Mouse (Mus musculus): Measurements from ENCODE around the gene Arhgef11. TPM values are rescaled to one million over a fixed set of nuclear protein-coding genes. Genes with fewer than 3 reads are reported as not detected.
A peak's percentile ranks its signal among the peaks of the same experiment; 100 is the strongest.

Gene Arhgef11
- total RNA-seq, 2 experiments from 2014 or later: 22.6 to 22.8 TPM

GRCm38 (mm10) chr3:87763202-87763601 is 145.8 kb downstream of the Arhgef11 start:
- no peak for DNase-seq

GRCm38 (mm10) chr3:87763683-87764289 is 146.4 kb downstream of the Arhgef11 start:
- peak; percentile 90 for DNase-seq

- DNase-seq: peak; percentile 53
These were observed 147.1 kb downstream of the Arhgef11 start for GRCm38 (mm10) chr3:87764506-87764905.

DNA sequence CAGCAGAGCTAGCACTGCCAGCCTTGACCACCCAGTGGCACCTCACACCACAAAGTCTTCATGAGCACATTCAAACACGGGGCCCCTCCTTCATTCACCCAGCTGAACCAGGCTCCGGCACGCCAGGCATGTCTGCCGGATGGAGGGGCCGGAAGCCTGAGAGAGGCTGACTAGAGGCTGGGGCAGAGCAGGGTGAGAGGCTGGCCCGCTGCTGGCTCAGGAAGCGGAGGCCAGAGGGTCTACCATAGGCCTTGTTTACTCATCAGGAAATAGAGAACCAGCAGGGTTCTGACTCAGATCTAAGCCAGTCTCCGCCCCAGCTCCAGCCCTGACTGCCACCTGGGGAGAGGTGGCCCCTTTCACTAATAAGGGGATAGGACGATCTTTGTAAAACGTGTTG is 147.7 kb downstream of the Arhgef11 start:
- peak; percentile 62 for DNase-seq

DNA sequence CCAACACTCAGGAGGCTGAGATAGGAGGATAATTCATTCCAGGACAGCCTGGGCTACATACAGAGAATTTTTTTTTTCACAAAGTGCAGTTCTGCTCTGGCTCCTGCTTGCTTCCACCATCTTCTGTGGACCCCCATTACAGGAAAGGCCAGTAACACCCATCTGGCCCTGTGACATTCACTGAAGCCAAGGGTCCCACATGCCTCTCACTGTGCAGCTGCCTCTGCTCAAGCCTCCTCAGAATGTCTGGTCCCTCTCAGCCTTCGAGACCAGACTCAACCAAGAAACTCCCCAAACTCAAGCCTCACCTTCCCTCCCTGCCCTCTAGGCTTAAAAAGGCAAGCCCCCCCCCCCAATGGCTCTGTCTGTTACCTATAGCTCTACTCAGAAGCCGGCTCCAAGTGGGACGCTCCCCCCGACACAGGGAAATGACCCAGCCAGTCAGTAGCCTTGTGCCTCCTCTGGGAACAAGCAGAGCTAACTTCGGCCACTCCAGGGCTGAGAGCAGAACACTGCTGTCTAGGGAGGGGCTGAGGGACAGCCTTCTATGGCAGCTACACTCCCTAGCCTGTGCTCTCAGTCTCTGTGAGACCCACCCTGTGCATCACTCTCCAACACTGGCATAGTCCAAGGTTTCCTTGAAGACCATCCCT is 148.4 kb downstream of the Arhgef11 start:
- DNase-seq: no peak

- DNase-seq: no peak
These were observed 148.9 kb downstream of the Arhgef11 start for GRCm38 (mm10) chr3:87766284-87766667.

DNA sequence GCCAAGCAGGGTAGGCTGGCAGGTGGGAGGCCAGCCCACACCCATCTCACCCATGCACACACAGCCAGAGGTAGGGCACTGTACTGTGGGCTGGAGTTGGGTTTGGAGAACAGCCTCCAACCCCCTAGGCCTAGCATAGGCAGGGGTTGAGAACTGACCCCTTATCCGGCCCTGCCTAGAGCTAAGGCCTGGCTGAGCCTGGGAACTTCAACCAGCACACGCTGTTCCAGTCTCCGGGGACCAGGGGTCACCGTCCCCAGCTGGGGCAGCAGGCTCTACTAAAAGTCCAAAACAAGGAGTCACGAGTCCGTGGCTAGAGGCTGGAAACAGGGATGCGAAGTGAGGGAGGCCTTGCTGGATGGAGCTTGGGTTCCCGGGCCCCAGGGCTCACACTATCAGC is 150.4 kb downstream of the Arhgef11 start:
- peak; percentile 50 for DNase-seq

DNA sequence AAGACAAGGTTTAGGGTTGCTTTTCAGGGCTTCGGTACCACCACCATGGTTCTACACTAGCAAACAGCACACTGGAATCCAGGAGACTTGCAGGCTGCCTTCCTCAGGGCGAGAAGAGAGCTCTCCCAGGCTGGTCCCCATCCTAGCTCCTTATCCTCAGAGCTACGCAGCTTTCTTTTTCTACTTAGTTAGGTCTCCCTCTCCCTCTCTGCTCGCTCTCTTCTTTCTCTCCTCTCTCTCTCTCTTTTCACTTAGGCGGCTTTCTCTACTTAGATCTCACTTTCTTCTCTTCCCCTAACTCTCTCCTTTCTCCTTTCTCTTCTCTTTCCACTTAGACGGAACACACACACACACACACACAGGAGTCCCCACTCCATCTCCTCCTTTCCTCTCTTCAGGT is 151.1 kb downstream of the Arhgef11 start:
- DNase-seq: no peak

- DNase-seq: peak; percentile 93
These were observed 151.5 kb downstream of the Arhgef11 start for GRCm38 (mm10) chr3:87768844-87769243.

- no peak for DNase-seq
These were observed 152.1 kb downstream of the Arhgef11 start for GRCm38 (mm10) chr3:87769506-87769905.

GRCm38 (mm10) chr3:87770280-87770679 is 152.9 kb downstream of the Arhgef11 start:
- DNase-seq: peak; percentile 64

GRCm38 (mm10) chr3:87771088-87771487 is 153.7 kb downstream of the Arhgef11 start:
- DNase-seq: no peak

DNA sequence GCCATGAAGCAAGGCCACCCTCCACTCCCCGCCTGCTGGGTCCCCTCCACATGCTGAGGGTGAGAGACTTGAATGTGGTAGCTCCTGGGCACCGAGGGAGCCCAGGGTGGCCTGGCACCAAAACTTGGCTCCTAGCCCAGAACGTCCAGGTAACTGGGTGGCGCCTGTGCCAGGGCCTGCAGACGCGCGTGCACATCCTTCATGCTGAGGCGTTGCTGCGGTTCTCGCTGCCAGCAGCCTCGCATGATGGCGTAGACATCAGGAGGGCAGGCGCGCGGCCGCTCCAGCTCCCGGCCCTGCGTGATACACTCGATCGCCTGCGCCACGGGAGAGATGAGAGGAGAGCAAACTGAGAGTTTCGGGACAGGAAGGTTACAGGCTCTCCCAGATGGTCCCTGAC is 160.9 kb downstream of the Arhgef11 start:
- DNase-seq: no peak

DNA sequence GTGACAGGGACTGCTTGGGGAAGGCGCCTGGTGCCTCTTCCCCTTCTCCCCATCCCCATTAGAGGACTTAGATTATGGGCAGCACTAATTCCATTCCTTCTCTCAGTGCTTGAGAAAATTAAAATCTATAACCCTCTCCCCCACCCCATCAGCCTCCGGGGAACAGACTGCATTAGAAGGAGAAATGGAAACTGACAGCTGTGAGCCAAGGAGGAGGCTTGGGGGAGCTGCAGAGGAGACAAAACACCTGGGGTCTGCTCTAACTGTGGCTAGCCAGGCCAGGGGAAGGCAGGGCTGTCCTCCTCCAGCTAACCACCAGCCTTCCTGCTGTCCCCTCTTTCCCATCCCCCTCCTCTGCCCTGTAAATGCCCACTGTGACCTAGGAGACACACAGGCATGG is 161.7 kb downstream of the Arhgef11 start:
- DNase-seq: no peak

DNA sequence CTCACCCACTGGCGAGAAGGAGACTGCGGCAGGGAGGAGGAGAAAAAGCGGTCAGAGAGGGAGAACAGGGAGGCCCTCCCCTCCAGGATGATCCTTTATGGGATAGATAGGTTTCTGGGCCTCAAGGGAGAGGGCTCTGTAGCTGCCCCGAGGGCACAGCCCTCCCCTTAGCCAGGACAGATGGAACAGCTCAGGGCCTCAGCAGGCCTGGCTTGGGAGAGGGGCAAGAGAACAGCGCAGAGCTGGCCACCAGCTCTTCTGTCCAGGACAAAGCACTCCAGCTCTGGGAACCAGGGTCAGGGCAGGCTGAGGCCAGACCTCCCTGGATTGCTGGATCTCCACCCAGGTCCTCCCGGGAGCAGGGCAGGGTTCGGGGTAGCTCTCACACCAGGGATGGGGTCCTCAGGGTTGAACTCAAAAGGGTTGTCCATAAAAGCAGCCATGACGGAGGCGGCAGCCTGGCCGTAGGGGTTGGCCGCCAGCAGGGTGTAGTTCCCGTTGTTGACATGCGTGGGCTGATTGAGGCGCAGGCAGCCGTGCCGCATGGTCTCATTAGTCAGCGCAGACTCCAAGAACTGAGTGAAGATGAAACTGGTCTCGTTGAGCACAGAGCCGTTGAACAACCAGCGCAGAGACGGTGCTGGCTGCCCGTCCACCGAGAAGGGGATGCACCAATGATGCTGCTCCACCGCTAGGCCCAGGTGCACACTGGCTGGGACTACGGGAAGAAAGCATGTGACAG is 166.1 kb downstream of the Arhgef11 start:
- DNase-seq: no peak

DNA sequence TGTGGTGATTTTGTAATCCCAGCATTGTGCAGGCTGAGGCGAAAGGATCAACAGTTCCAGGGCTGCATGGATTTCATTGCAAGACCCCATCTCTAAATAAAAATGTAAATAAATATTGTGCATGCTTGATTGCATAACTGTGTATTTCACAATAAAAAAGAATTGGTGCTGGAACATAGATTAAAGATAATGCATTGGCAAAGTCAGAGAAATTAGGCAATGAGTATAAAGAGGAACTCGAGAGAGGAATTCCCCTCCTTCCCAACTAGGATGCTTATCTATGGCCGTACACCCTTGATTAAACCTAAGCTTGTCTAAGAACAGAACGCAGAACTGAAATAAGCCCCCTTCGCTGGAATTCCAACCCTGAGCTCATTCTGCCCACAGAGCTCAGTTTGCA is 167.8 kb downstream of the Arhgef11 start:
- no peak for DNase-seq

DNA sequence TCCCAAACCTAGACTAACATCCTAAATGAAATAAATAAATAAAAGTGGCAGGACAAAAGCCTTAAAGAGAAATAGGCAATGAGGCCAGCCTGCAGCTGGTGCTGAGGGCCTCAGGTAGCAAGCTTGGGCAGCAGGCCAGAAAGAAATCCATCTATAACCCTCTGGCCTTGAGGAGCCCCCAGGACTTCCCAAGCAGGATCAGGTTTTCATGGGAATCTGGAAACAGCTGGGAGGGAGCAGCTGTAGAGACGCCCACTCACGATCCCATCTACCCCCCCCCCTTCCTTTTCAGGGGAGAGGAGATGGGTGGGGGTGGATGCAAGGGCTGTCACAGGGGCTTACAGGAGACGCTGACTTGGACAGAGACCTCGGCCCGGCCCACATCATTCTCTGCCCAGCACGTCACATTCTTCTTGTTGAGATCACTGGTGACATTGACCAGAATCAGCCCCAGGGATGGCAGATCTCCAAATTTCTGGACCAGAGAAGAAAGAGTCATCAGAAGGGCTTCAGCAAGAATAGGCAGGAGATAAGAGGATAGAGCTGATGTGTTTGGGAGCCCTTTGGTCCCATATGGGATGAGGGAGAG is 168.4 kb downstream of the Arhgef11 start:
- peak; percentile 46 for DNase-seq

Small RNA genes within 50 kb of the gene (microRNA-seq; reads per million reads assigned to microRNA genes)
- 0 reads per million in 2 experiments for gene Gm24109

Other genes starting within 250 kb of the Arhgef11 start
- not detected for gene Fcrl1, start 241.2 kb upstream of the Arhgef11 start, total RNA-seq (2021)
- not detected for gene Fcrl5, start 181.8 kb upstream of the Arhgef11 start, total RNA-seq (2021)
- 10 to 100 TPM; 16.8 to 17.6 TPM for gene Etv3, start 92.2 kb upstream of the Arhgef11 start, total RNA-seq (2021)
- under 1 TPM; 0.50 to 0.57 TPM for gene Lrrc71, start 131.1 kb downstream of the Arhgef11 start, total RNA-seq (2021)
- gene Ntrk1, start 177.6 kb downstream of the Arhgef11 start, total RNA-seq (2021): under 1 TPM; 0.09 to 0.10 TPM
- under 1 TPM in 1 of 2 experiments, not detected in 1; 0.07 TPM for gene Insrr, start 179.4 kb downstream of the Arhgef11 start, total RNA-seq (2021)
- gene Pear1, start 206.7 kb downstream of the Arhgef11 start, total RNA-seq (2021): 10 to 100 TPM; 24.8 to 26.1 TPM
- under 1 TPM in 1 of 2 experiments, not detected in 1; 0.12 TPM for gene Sh2d2a, start 229.2 kb downstream of the Arhgef11 start, total RNA-seq (2021)

All from heart, postnatal 4 days (tissue).